15 mouse cellular contexts compared by ENCODE assay signal in the genomic region with DNA sequence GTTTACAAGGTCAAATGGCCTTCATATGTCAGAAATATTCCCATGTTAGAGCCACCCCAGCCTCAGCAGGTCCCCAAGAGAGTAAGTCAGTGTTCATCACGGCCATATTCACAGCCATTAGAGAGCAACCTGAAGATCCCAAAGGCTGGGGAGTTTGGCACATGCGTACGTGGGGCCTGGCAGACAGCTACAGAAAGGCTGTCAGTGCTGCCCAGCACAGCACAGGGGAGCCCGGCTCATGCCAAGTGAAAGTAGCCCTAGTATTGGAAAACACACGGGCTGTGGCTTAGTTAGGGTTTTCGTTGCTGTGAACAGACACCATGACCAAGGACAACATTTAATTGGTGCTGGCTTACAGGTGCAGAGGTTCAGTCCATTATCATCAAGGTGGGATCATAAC.
DNase-seq lines count a peak whose midpoint lies in the region; ATAC-seq lines count a peak whose summit lies in the region.
"Had no signal": no experiment of that assay in that cellular context is flagged by ENCODE, and none has a peak within 500 bp of the region (broad histone marks: within the 10 kb centered on the region; RNA-seq: fewer than 3 reads in every experiment).

No protein-coding gene starts in this region.

- peak; percentile 74 for DNase-seq in cerebellum, adult 11-12 months
- peak; percentile 79 for DNase-seq in cerebellum, adult 9-10 months
- peak; percentile 84 to 90 for DNase-seq in cerebellum, postnatal 25 days
- DNase-seq in ovary, postnatal 14 days (ENCODE audit: low spot score), result no peak
- DNase-seq in spleen, postnatal 10 days (ENCODE audit: low spot score in 2 of 2), result no peak
- DNase-seq in layer of hippocampus, adult 11-12 months (ENCODE audit: low spot score), result no peak
- DNase-seq: adrenal gland, adult 2 months; adrenal gland, postnatal 25 days; forebrain, postnatal 0 days; gastrocnemius, postnatal 25 days; kidney, adult 8-10 months had no signal

- ATAC-seq in cerebellum, adult (ENCODE audit: insufficient number of reproducible peaks, low FRiP score, low TSS enrichment), result peak; percentile 82
- ATAC-seq: forebrain, embryonic 13.5 days; forebrain, postnatal 0 days; inflammation-experienced regulatory T-cells, adult 6 months; intestine, postnatal 0 days had no signal

Comparison
In these comparisons a context has a peak if more than half of its experiments do, and no peak if none do; other contexts are left out.
1. DNase-seq: peak in cerebellum, adult 11-12 months (single experiment), cerebellum, adult 9-10 months (single experiment) and cerebellum, postnatal 25 days (2 of 2); none in ovary, postnatal 14 days (single experiment), spleen, postnatal 10 days (0 of 2) and layer of hippocampus, adult 11-12 months (single experiment).